10 mouse cellular contexts compared by ENCODE assay signal in the genomic region with DNA sequence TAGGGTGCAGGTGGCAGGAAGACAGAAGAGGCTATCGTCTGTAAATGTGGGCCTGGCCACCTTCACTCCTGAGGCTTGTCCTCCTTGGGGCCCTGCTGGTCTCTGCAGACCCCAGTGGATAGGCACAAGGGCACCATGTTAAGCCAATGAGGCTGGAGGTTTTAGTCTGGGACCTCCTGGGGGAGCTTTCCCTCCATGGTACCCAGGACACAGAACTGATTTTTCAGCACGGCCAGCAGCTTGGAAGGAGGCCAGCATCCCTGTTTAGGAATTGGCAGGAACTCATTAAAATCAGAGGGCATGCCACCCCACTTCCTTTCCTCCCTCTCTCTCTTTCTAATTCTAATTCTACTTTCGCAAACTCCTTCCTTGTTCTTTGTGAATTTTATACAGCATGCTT. TPM values are rescaled to one million over a fixed set of nuclear protein-coding genes. Genes with fewer than 3 reads are reported as not detected.
DNase-seq lines count a peak whose midpoint lies in the region; ATAC-seq and TF ChIP-seq lines count a peak whose summit lies in the region.
"Had no signal": no experiment of that assay in that cellular context is flagged by ENCODE, and none has a peak within 500 bp of the region (broad histone marks: within the 10 kb centered on the region; RNA-seq: fewer than 3 reads in every experiment).

No protein-coding gene starts in this region.

- no peak overlapping the region for H3K9ac ChIP-seq in midbrain, embryonic 13.5 days (replicated peaks)
- H3K9ac ChIP-seq: heart, embryonic 15.5 days had no signal

- ATAC-seq in Patski, result peak; percentile 47
- no peak for ATAC-seq in megakaryocyte-erythroid progenitor cell, adult 5-6 weeks (replicated peaks; ENCODE audit: low FRiP score, low TSS enrichment, poor library complexity, severe bottlenecking)
- no peak for ATAC-seq in midbrain, embryonic 13.5 days

- no peaks in the 10 kb centered on the region for H3K36me3 ChIP-seq in midbrain, embryonic 13.5 days
- H3K36me3 ChIP-seq: heart, embryonic 15.5 days had no signal

- H3K27ac ChIP-seq in midbrain, embryonic 13.5 days, result no peak overlapping the region
- H3K27ac ChIP-seq: heart, embryonic 15.5 days; stomach, postnatal 0 days had no signal

- DNase-seq in adrenal gland, postnatal 10 days, result peak; percentile 71
- no peak for DNase-seq in adrenal gland, adult 8-10 months
- DNase-seq in layer of hippocampus, adult 11-12 months (ENCODE audit: low spot score), result peak; percentile 55
- no peak for DNase-seq in layer of hippocampus, adult 9-10 months (ENCODE audit: low spot score)
- no peak for DNase-seq in Patski (ENCODE audit: low read depth, low spot score)
- DNase-seq in kidney, postnatal 10 days, result peak; percentile 74

- POLR2A ChIA-PET in Patski (lab: Charles Lee), result interaction anchor here (1.0 kb wide), 1 partner anchor 19 kb away, joined by 3 read pairs; the partner anchor contains the start of gene Gcnt4

- no peak overlapping the region for H3K4me3 ChIP-seq in midbrain, embryonic 13.5 days (replicated peaks)
- H3K4me3 ChIP-seq: heart, embryonic 15.5 days had no signal

- 52% methylated on average over 3 of the region's 3 CpGs for WGBS in midbrain, embryonic 13.5 days

- in situ Hi-C loops in Patski (cut with MboI; ENCODE audit: low pct_unique_long_range_greater_than_20kb), result no loop called here

- H3K27me3 ChIP-seq in Patski, result no peaks in the 10 kb centered on the region
- H3K27me3 ChIP-seq in midbrain, embryonic 13.5 days, result no peaks in the 10 kb centered on the region
- H3K27me3 ChIP-seq: heart, embryonic 15.5 days had no signal

- no peak for TF ChIP-seq CTCF in Patski (IDR thresholded peaks at IDR 0.05)

- CTCF ChIA-PET in Patski (lab: Charles Lee), result interaction anchor here (0.9 to 4.7 kb wide), 6 partner anchors 8 to 66 kb away, joined by 3 to 21 read pairs (median 4); no protein-coding TSS in a partner anchor

- peaks cover 7% of the 10 kb centered on the region; the same call in 1 of the 2 replicates for H3K4me1 ChIP-seq in midbrain, embryonic 13.5 days (replicated peaks)

- no peak overlapping the region for H3K4me2 ChIP-seq in midbrain, embryonic 13.5 days (replicated peaks)
- H3K4me2 ChIP-seq: heart, embryonic 15.5 days had no signal

- no peaks in the 10 kb centered on the region for H3K9me3 ChIP-seq in midbrain, embryonic 13.5 days
- H3K9me3 ChIP-seq: heart, embryonic 15.5 days had no signal

RNA-seq across cellular contexts. Expression of gene Gcnt4, which starts 19.1 kb away (rescaled TPM):
- under 1 TPM; 0.76 to 0.93 TPM for total RNA-seq in adrenal gland, postnatal 10 days (2021)
- under 1 TPM; 0.08 to 0.94 (median 0.39) TPM for total RNA-seq in adrenal gland, adult 8-10 months (2022)
- 1.7 TPM for polyA plus RNA-seq in Patski (2021)
- total RNA-seq in megakaryocyte-erythroid progenitor cell, adult 5-6 weeks (2014; fragmentation: Nextera tagmentation), result not detected in 2 replicates
- total RNA-seq in megakaryocyte-erythroid progenitor cell, adult 5-6 weeks (2017), result not detected in 2 replicates
- polyA plus RNA-seq in midbrain, embryonic 13.5 days (2015; fragmentation: Nextera tagmentation; extraction: Ambion mirVana), result 0.12 and 0.15 TPM in 2 replicates

Comparison
In these comparisons a context has a peak if more than half of its experiments do, and no peak if none do; other contexts are left out.
1. DNase-seq: peak in adrenal gland, postnatal 10 days (single experiment), layer of hippocampus, adult 11-12 months (single experiment) and kidney, postnatal 10 days (single experiment); none in adrenal gland, adult 8-10 months (single experiment), layer of hippocampus, adult 9-10 months (single experiment) and Patski (single experiment).